Mouse (Mus musculus): Measurements from ENCODE around the gene Vmn1r37.
"Not testable (repeated sequence)": the region's sequence is repeated elsewhere in the genome, so short reads cannot be mapped to it uniquely, and the experiment has no call there.

The Vmn1r37 gene

GRCm38 (mm10) chr6:66729082-66729481 is at the start of gene Vmn1r37:
Vmn1r37 (plus strand) TSS chr6:66729382.
- not testable (repeated sequence) for DNase-seq

GRCm38 (mm10) chr6:66685806-66686205 is 43.4 kb upstream of the Vmn1r37 start, which contains the start of gene Vmn1r35:
Vmn1r35 (minus strand) TSS chr6:66685906.
- DNase-seq = no peak

GRCm38 (mm10) chr6:66708901-66709300 is 20.3 kb upstream of the Vmn1r37 start:
- peak; percentile 8 for DNase-seq

GRCm38 (mm10) chr6:66713854-66714253 is 15.3 kb upstream of the Vmn1r37 start:
- no peak for DNase-seq

GRCm38 (mm10) chr6:66719068-66719467 is 10.1 kb upstream of the Vmn1r37 start, which contains the start of gene Vmn1r36:
Vmn1r36 (minus strand) TSS chr6:66719168.
- not testable (repeated sequence) for DNase-seq

GRCm38 (mm10) chr6:66782527-66782926 is 53.3 kb downstream of the Vmn1r37 start, which contains the start of gene Vmn1r38:
Vmn1r38 (minus strand) TSS chr6:66782627.
- DNase-seq = not testable (repeated sequence)
